Mouse (Mus musculus) Patski (cell line): ENCODE measurements at regions not wholly inside any gene's neighbourhood (a gene's known extent, or its start where the extent isn't known, plus 50 kb on each side); places are given as distances from the start of the nearest gene placed in this dataset.

Experiments used
- ATAC-seq: fragments of 100-300 bp; one replicate; pipeline ENCODE4 v1.8.0; 2021
- CTCF ChIA-PET: fragments of 350-600 bp; sonication (Branson Sonifier 250); formaldehyde crosslinking; loops from one replicate; lab custom pipeline; 2022; ENCODE audit warnings: inconsistent platforms; lab: Charles Lee
- POLR2A ChIA-PET: fragments of 350-600 bp; sonication (Branson Sonifier 250); formaldehyde crosslinking; loops from one replicate; lab custom pipeline; 2022; ENCODE audit warnings: antibody characterized with exemption, inconsistent platforms; lab: Charles Lee
- DNase-seq: peaks from one replicate; pipeline ENCODE4 v3.0.0-alpha.2; 2011; ENCODE audit warnings: low read depth, low spot score
- H3K27me3 ChIP-seq: fragments of 371-371 bp; one replicate; pipeline ENCODE4 v1.5.1; 2021
- CTCF ChIP-seq: fragments of 100-300 bp; IDR thresholded peaks from one replicate; pipeline ENCODE4 v1.5.1; 2021
- in situ Hi-C: fragments of 300-500 bp; cut with MboI; formaldehyde crosslinking; loops from 3 replicates; pipeline ENCODE4 v1.11.1; 2018; ENCODE audit warnings: low pct_unique_long_range_greater_than_20kb, mixed read lengths

- TF ChIP-seq CTCF: no peak
- no peaks in the 10 kb centered on the region for H3K27me3 ChIP-seq
- ATAC-seq (no peak), DNase-seq (no peak)
- in situ Hi-C loops: no loop called here
- ChIA-PET CTCF (interaction anchor here (1.2 kb wide), 1 partner anchor 530 kb away, joined by 3 read pairs; no protein-coding TSS in a partner anchor), POLR2A (no interaction called here)
These were observed 787.1 kb upstream of the Car8 start for GRCm38 (mm10) chr4:9025821-9026470.

- no peak for TF ChIP-seq CTCF
- CTCF ChIA-PET: no interaction called here
- no peaks in the 10 kb centered on the region for H3K27me3 ChIP-seq
- no peak for DNase-seq
- in situ Hi-C loops: no loop called here
- ATAC-seq: no peak
- POLR2A ChIA-PET: no interaction called here
These were observed 785.5 kb upstream of the Car8 start for GRCm38 (mm10) chr4:9024216-9024925.

GRCm38 (mm10) chr4:9019241-9020110 is 780.6 kb upstream of the Car8 start:
- POLR2A ChIA-PET: no interaction called here
- DNase-seq (no peak), ATAC-seq (no peak)
- CTCF ChIA-PET: no interaction called here
- no peak for TF ChIP-seq CTCF
- in situ Hi-C loops: loop anchor here (10.0 kb wide), 1 partner anchor 345 kb away; no protein-coding TSS in a partner anchor
- H3K27me3 ChIP-seq: no peaks in the 10 kb centered on the region

- TF ChIP-seq CTCF: no peak
- H3K27me3 ChIP-seq: no peaks in the 10 kb centered on the region
- in situ Hi-C loops: loop anchor here (10.0 kb wide), 1 partner anchor 343 kb away; no protein-coding TSS in a partner anchor
- ChIA-PET POLR2A (no interaction called here), CTCF (no interaction called here)
- ATAC-seq: no peak
- DNase-seq: no peak
These were observed 779.4 kb upstream of the Car8 start for GRCm38 (mm10) chr4:9018236-9018635.

GRCm38 (mm10) chr4:9016504-9017040 is 777.7 kb upstream of the Car8 start:
- ATAC-seq (no peak), DNase-seq (no peak)
- TF ChIP-seq CTCF: no peak
- ChIA-PET POLR2A (interaction anchor here (0.8 kb wide), 1 partner anchor 29 kb away, joined by 3 read pairs; no protein-coding TSS in a partner anchor), CTCF (interaction anchor here (0.8 to 1.2 kb wide), 3 partner anchors 11 to 349 kb away, joined by 3 to 5 read pairs (median 3); no protein-coding TSS in a partner anchor)
- in situ Hi-C loops: loop anchor here (10.0 kb wide), 1 partner anchor 342 kb away; no protein-coding TSS in a partner anchor
- no peaks in the 10 kb centered on the region for H3K27me3 ChIP-seq

- no peak for ATAC-seq
These were observed 777.0 kb upstream of the Car8 start for GRCm38 (mm10) chr4:9015528-9016503.

DNA sequence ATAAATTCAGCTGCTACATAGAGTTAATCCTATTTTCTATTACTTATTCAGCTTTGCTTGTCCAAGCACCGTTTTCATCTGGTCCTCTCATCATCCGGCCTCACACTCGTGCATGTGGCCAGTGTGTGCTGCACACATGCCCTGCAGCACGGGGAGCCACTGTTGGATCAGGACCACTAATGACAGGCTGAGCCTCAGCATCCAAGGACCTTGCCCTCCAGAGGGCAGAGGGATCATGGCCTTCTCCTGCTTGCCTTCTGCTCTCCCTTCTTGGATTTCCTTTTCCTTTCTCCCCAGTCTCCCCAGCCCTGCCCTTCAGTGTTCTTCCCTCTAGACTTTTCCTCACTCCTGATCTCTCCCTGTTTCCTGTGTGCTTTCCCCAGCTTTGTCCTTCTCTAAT is 776.1 kb upstream of the Car8 start:
- ChIA-PET CTCF (no interaction called here), POLR2A (no interaction called here)
- in situ Hi-C loops: loop anchor here (10.0 kb wide), 1 partner anchor 340 kb away; no protein-coding TSS in a partner anchor
- TF ChIP-seq CTCF: no peak
- H3K27me3 ChIP-seq: no peaks in the 10 kb centered on the region
- DNase-seq: no peak
- no peak for ATAC-seq

More at GRCm38 (mm10) chr4:9015528-9016503, 777.0 kb upstream of the Car8 start:
- no peaks in the 10 kb centered on the region for H3K27me3 ChIP-seq
- TF ChIP-seq CTCF: no peak
- POLR2A ChIA-PET: interaction anchor here (0.8 kb wide), 1 partner anchor 28 kb away, joined by 3 read pairs; no protein-coding TSS in a partner anchor
- in situ Hi-C loops: loop anchor here (10.0 kb wide), 1 partner anchor 341 kb away; no protein-coding TSS in a partner anchor
- CTCF ChIA-PET: interaction anchor here (0.8 to 1.2 kb wide), 3 partner anchors 12 to 348 kb away, joined by 3 to 5 read pairs (median 3); no protein-coding TSS in a partner anchor
- DNase-seq: no peak

DNA sequence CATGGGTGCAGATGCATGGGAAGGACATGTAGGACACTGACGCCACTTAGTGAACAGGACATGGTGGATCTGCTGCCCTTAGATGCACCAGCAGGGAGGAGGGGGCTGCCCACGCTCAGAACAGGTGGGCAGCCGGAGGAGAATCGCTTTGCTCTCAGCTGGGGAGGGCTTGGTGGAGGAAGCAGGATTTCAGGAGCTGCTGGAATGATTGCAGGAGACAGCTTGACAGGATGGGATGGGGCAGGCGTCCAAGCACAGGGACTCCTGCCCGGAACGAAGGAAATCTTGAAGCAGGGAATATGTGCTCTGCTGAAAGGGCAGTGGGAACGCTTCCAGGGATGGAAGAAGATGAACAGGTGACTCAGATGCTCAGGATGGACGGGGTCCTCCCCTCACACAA is 773.9 kb upstream of the Car8 start:
- H3K27me3 ChIP-seq: no peaks in the 10 kb centered on the region
- ATAC-seq (no peak), DNase-seq (no peak)
- CTCF ChIA-PET: interaction anchor here (1.0 to 1.6 kb wide), 2 partner anchors 10 to 15 kb away, joined by 3 to 4 read pairs; no protein-coding TSS in a partner anchor
- POLR2A ChIA-PET: no interaction called here
- no peak for TF ChIP-seq CTCF
- in situ Hi-C loops: loop anchor here (10.0 kb wide), 1 partner anchor 338 kb away; no protein-coding TSS in a partner anchor

- DNase-seq: no peak
- in situ Hi-C loops: loop anchor here (10.0 kb wide), 1 partner anchor 337 kb away; no protein-coding TSS in a partner anchor
- ChIA-PET CTCF (interaction anchor here (1.6 kb wide), 1 partner anchor 16 kb away, joined by 4 read pairs; no protein-coding TSS in a partner anchor), POLR2A (no interaction called here)
- no peak for TF ChIP-seq CTCF
- ATAC-seq: no peak
- no peaks in the 10 kb centered on the region for H3K27me3 ChIP-seq
These were observed 773.1 kb upstream of the Car8 start for GRCm38 (mm10) chr4:9011952-9012351.
